ENCODE assay signal across 8 mouse cellular contexts in genomic region chr11:98358161-98359083, GRCm38 (mm10). TPM values are rescaled to one million over a fixed set of nuclear protein-coding genes. Genes with fewer than 3 reads are reported as not detected.
DNase-seq lines count a peak whose midpoint lies in the region; ATAC-seq lines count a peak whose summit lies in the region.

Gene Stard3 (plus strand): TSS chr11:98358368.

- peak; percentile 62 for ATAC-seq in common myeloid progenitor, adult 5-6 weeks (replicated peaks; ENCODE audit: low read depth, poor library complexity, severe bottlenecking)

- intact Hi-C loops in left cerebral cortex, postnatal 25 days (cut with DNase I), result no loop called here

- DNase-seq in adrenal gland, adult (ENCODE audit: inconsistent age in 2 of 2, low spot score in 1 of 2), result peak; percentile 91 to 95
- DNase-seq in gastrocnemius, postnatal 10 days, result peak; percentile 89
- peak; percentile 78 for DNase-seq in hindlimb bud, embryonic 11.5 days (ENCODE audit: extremely low spot score, low read depth, low spot score)
- DNase-seq in left cerebral cortex, postnatal 25 days (ENCODE audit: low spot score in 2 of 2), result peak; percentile 85 to 90
- DNase-seq in mesoderm, embryonic 11.5 days (ENCODE audit: low read depth, low spot score), result peak; percentile 93
- peak; percentile 81 for DNase-seq in right cerebral cortex, postnatal 25 days
- DNase-seq in urinary bladder, postnatal 36 days (ENCODE audit: low spot score in 2 of 2), result peak; percentile 74 to 92

RNA-seq across cellular contexts. Expression of gene Stard3, which starts in this region (rescaled TPM):
- total RNA-seq in common myeloid progenitor, adult 5-6 weeks (2017), result 10.2 and 14.2 TPM in 2 replicates
- total RNA-seq in gastrocnemius, postnatal 10 days (2021), result 10 to 100 TPM; 11.4 to 12.1 TPM
- 10 to 100 TPM; 34.1 to 36.8 TPM for total RNA-seq in left cerebral cortex, postnatal 25 days (2021)

Comparison
In these comparisons a context has a peak if more than half of its experiments do, and no peak if none do; other contexts are left out.
1. Peak in every context shown above with its lines: DNase-seq and ATAC-seq.